Comparison of ENCODE assay signal across 13 mouse cellular contexts in genomic region chr10:110587529-110587928, GRCm38 (mm10).
DNase-seq lines count a peak whose midpoint lies in the region; ATAC-seq and TF ChIP-seq lines count a peak whose summit lies in the region.
"Had no signal": no experiment of that assay in that cellular context is flagged by ENCODE, and none has a peak within 500 bp of the region (broad histone marks: within the 10 kb centered on the region; RNA-seq: fewer than 3 reads in every experiment).

No protein-coding gene starts in this region.

- DNase-seq in hindbrain, embryonic 11.5 days (ENCODE audit: low spot score) = no peak
- DNase-seq in lung, postnatal 4 days = no peak
- peak; percentile 36 for DNase-seq in limb, embryonic 14.5 days (ENCODE audit: low spot score)
- no peak for DNase-seq in forebrain, postnatal 0 days
- DNase-seq: heart, adult 11 months; heart, postnatal 4 days; thymus, postnatal 36 days had no signal

- no peaks in the 10 kb centered on the region for H3K4me1 ChIP-seq in hindbrain, embryonic 12.5 days
- H3K4me1 ChIP-seq in hindbrain, embryonic 11.5 days (replicated peaks; ENCODE audit: control insufficient read depth, insufficient read depth, low read length) = no peaks in the 10 kb centered on the region
- H3K4me1 ChIP-seq in lung, embryonic 15.5 days = peaks cover 20% of the 10 kb centered on the region
- H3K4me1 ChIP-seq in embryonic facial prominence, embryonic 13.5 days = peaks cover 7% of the 10 kb centered on the region; the same call in 1 of the 2 replicates
- H3K4me1 ChIP-seq in limb, embryonic 14.5 days (ENCODE audit: control insufficient read depth, insufficient read depth, low read length) = no peaks in the 10 kb centered on the region
- no peaks in the 10 kb centered on the region for H3K4me1 ChIP-seq in forebrain, postnatal 0 days (ENCODE audit: insufficient read depth)
- H3K4me1 ChIP-seq: limb, embryonic 12.5 days had no signal

- no peak for TF ChIP-seq CTCF in forebrain, postnatal 0 days (IDR thresholded peaks at IDR 0.05; ENCODE audit: low read depth)

- WGBS in hindbrain, embryonic 12.5 days = 57% methylated on average over 13 of the region's 13 CpGs
- 72% methylated on average over 13 of the region's 13 CpGs for WGBS in hindbrain, embryonic 11.5 days
- WGBS in lung, embryonic 15.5 days = 32% methylated on average over 13 of the region's 13 CpGs
- WGBS in embryonic facial prominence, embryonic 13.5 days = 41% methylated on average over 13 of the region's 13 CpGs
- WGBS in limb, embryonic 14.5 days = 68% methylated on average over 13 of the region's 13 CpGs
- 66% methylated on average over 13 of the region's 13 CpGs for WGBS in forebrain, postnatal 0 days

- TF ChIP-seq POLR2A in limb, embryonic 14.5 days (IDR thresholded peaks at IDR 0.05; ENCODE audit: borderline replicate concordance, extremely low read depth, insufficient read depth, insufficient read length) = no peak

- peak; percentile 32; the same call in 1 of the 2 replicates for ATAC-seq in hindbrain, embryonic 12.5 days (ENCODE audit: low FRiP score)
- ATAC-seq in hindbrain, embryonic 11.5 days (ENCODE audit: low FRiP score) = no peak
- ATAC-seq in lung, embryonic 15.5 days (ENCODE audit: borderline replicate concordance, extremely low read depth, low FRiP score, low TSS enrichment) = peak; percentile 35; the same call in 1 of the 2 replicates
- 0 out of 2 replicates have a peak, but pooled peaks have one; percentile 32 for ATAC-seq in embryonic facial prominence, embryonic 13.5 days (ENCODE audit: insufficient number of reproducible peaks, insufficient read depth, low FRiP score, low TSS enrichment, low read depth)
- ATAC-seq in limb, embryonic 14.5 days (ENCODE audit: low FRiP score, low read depth) = no peak; the same call in 1 of the 2 replicates
- no peak for ATAC-seq in forebrain, postnatal 0 days

- H3K9ac ChIP-seq in hindbrain, embryonic 12.5 days = no peak overlapping the region
- H3K9ac ChIP-seq in hindbrain, embryonic 11.5 days (ENCODE audit: low read depth, low read length) = no peak overlapping the region
- no peak overlapping the region for H3K9ac ChIP-seq in lung, embryonic 15.5 days
- H3K9ac ChIP-seq in embryonic facial prominence, embryonic 13.5 days = no peak overlapping the region
- H3K9ac ChIP-seq in limb, embryonic 14.5 days (ENCODE audit: low read depth, low read length, severe bottlenecking) = no peak overlapping the region
- H3K9ac ChIP-seq in forebrain, postnatal 0 days = no peak overlapping the region
- H3K9ac ChIP-seq: limb, embryonic 12.5 days had no signal

- H3K27ac ChIP-seq in hindbrain, embryonic 12.5 days = no peak overlapping the region
- H3K27ac ChIP-seq in hindbrain, embryonic 11.5 days (ENCODE audit: low read depth, low read length) = no peak overlapping the region
- peak overlapping the region; percentile 62 for H3K27ac ChIP-seq in lung, embryonic 15.5 days
- H3K27ac ChIP-seq in embryonic facial prominence, embryonic 13.5 days = peak overlapping the region; percentile 55; the same call in 1 of the 2 replicates
- no peak overlapping the region for H3K27ac ChIP-seq in limb, embryonic 14.5 days (replicated peaks; ENCODE audit: low read depth, low read length)
- H3K27ac ChIP-seq in forebrain, postnatal 0 days (ENCODE audit: low read depth, low read length) = no peak overlapping the region
- H3K27ac ChIP-seq: layer of hippocampus, adult 2 months; limb, embryonic 12.5 days; macrophage had no signal

- no peaks in the 10 kb centered on the region for H3K36me3 ChIP-seq in hindbrain, embryonic 12.5 days
- H3K36me3 ChIP-seq in hindbrain, embryonic 11.5 days (ENCODE audit: control insufficient read depth, insufficient read depth, low read length) = no peaks in the 10 kb centered on the region
- no peaks in the 10 kb centered on the region for H3K36me3 ChIP-seq in lung, embryonic 15.5 days
- no peaks in the 10 kb centered on the region for H3K36me3 ChIP-seq in embryonic facial prominence, embryonic 13.5 days
- H3K36me3 ChIP-seq in limb, embryonic 14.5 days (ENCODE audit: control insufficient read depth, insufficient read depth, low read length) = no peaks in the 10 kb centered on the region
- no peaks in the 10 kb centered on the region for H3K36me3 ChIP-seq in forebrain, postnatal 0 days (ENCODE audit: insufficient read depth)
- H3K36me3 ChIP-seq: limb, embryonic 12.5 days had no signal

- no peak overlapping the region for H3K4me2 ChIP-seq in hindbrain, embryonic 12.5 days (replicated peaks)
- H3K4me2 ChIP-seq in hindbrain, embryonic 11.5 days (replicated peaks; ENCODE audit: low read depth, low read length) = no peak overlapping the region
- peak overlapping the region; percentile 33 for H3K4me2 ChIP-seq in lung, embryonic 15.5 days
- peak overlapping the region; percentile 21; the same call in 1 of the 2 replicates for H3K4me2 ChIP-seq in embryonic facial prominence, embryonic 13.5 days
- no peak overlapping the region for H3K4me2 ChIP-seq in limb, embryonic 14.5 days (replicated peaks; ENCODE audit: low read depth, low read length, severe bottlenecking)
- no peak overlapping the region for H3K4me2 ChIP-seq in forebrain, postnatal 0 days (ENCODE audit: low read depth)
- H3K4me2 ChIP-seq: limb, embryonic 12.5 days had no signal

- no peaks in the 10 kb centered on the region for H3K27me3 ChIP-seq in hindbrain, embryonic 12.5 days
- no peaks in the 10 kb centered on the region for H3K27me3 ChIP-seq in hindbrain, embryonic 11.5 days (ENCODE audit: control insufficient read depth, insufficient read depth, low read length)
- H3K27me3 ChIP-seq in lung, embryonic 15.5 days = no peaks in the 10 kb centered on the region
- H3K27me3 ChIP-seq in embryonic facial prominence, embryonic 13.5 days = no peaks in the 10 kb centered on the region
- H3K27me3 ChIP-seq in limb, embryonic 14.5 days (ENCODE audit: control insufficient read depth, insufficient read depth, low read length) = no peaks in the 10 kb centered on the region
- H3K27me3 ChIP-seq in forebrain, postnatal 0 days (ENCODE audit: insufficient read depth, low read length) = no peaks in the 10 kb centered on the region
- H3K27me3 ChIP-seq: limb, embryonic 12.5 days had no signal

- H3K9me3 ChIP-seq in hindbrain, embryonic 12.5 days (replicated peaks) = no peaks in the 10 kb centered on the region
- no peaks in the 10 kb centered on the region for H3K9me3 ChIP-seq in hindbrain, embryonic 11.5 days (ENCODE audit: control insufficient read depth, low read length)
- H3K9me3 ChIP-seq in lung, embryonic 15.5 days = no peaks in the 10 kb centered on the region
- no peaks in the 10 kb centered on the region for H3K9me3 ChIP-seq in embryonic facial prominence, embryonic 13.5 days
- no peaks in the 10 kb centered on the region for H3K9me3 ChIP-seq in limb, embryonic 14.5 days (ENCODE audit: control insufficient read depth, low read length)
- H3K9me3 ChIP-seq in forebrain, postnatal 0 days (ENCODE audit: low read length) = no peaks in the 10 kb centered on the region
- H3K9me3 ChIP-seq: limb, embryonic 12.5 days had no signal

- no peak overlapping the region for H3K4me3 ChIP-seq in hindbrain, embryonic 12.5 days
- H3K4me3 ChIP-seq in hindbrain, embryonic 11.5 days (ENCODE audit: low read depth, low read length) = no peak overlapping the region
- no peak overlapping the region for H3K4me3 ChIP-seq in lung, embryonic 15.5 days
- H3K4me3 ChIP-seq in embryonic facial prominence, embryonic 13.5 days = no peak overlapping the region
- no peak overlapping the region for H3K4me3 ChIP-seq in limb, embryonic 14.5 days (replicated peaks; ENCODE audit: low read length)
- H3K4me3 ChIP-seq in forebrain, postnatal 0 days (ENCODE audit: low read depth, low read length) = no peak overlapping the region
- H3K4me3 ChIP-seq: layer of hippocampus, adult 2 months; limb, embryonic 12.5 days had no signal

Comparison
In these comparisons a context has a peak if more than half of its experiments do, and no peak if none do; other contexts are left out.
1. ATAC-seq: peak in hindbrain, embryonic 12.5 days (single experiment), lung, embryonic 15.5 days (single experiment) and embryonic facial prominence, embryonic 13.5 days (single experiment); none in hindbrain, embryonic 11.5 days (single experiment), limb, embryonic 14.5 days (single experiment) and forebrain, postnatal 0 days (single experiment).
2. H3K27ac ChIP-seq: peak in lung, embryonic 15.5 days (single experiment) and embryonic facial prominence, embryonic 13.5 days (single experiment); none in hindbrain, embryonic 12.5 days (single experiment), hindbrain, embryonic 11.5 days (single experiment), limb, embryonic 14.5 days (single experiment) and forebrain, postnatal 0 days (single experiment).
3. H3K4me2 ChIP-seq: peak in lung, embryonic 15.5 days (single experiment) and embryonic facial prominence, embryonic 13.5 days (single experiment); none in hindbrain, embryonic 12.5 days (single experiment), hindbrain, embryonic 11.5 days (single experiment), limb, embryonic 14.5 days (single experiment) and forebrain, postnatal 0 days (single experiment).